Mouse (Mus musculus): ENCODE results near the gene Krt7.

GRCm38 (mm10) chr15:101364891-101365671 lies 45.8 kb upstream of the Krt7 start:
- TF ChIP-seq TAL1 (conservative IDR thresholded peaks at IDR 0.05; ENCODE audit: low read depth, low read length) (no peak), CTCF (IDR thresholded peaks at IDR 0.05; ENCODE audit: low read depth, low read length) (no peak), GATA2 (IDR thresholded peaks at IDR 0.05; ENCODE audit: borderline replicate concordance, low read depth, low read length) (no peak), POLR2AphosphoS5 (IDR thresholded peaks at IDR 0.05; ENCODE audit: insufficient replicate concordance, low read depth, low read length) (no peak)

Data from G1E (cell line).